In the genomic region with DNA sequence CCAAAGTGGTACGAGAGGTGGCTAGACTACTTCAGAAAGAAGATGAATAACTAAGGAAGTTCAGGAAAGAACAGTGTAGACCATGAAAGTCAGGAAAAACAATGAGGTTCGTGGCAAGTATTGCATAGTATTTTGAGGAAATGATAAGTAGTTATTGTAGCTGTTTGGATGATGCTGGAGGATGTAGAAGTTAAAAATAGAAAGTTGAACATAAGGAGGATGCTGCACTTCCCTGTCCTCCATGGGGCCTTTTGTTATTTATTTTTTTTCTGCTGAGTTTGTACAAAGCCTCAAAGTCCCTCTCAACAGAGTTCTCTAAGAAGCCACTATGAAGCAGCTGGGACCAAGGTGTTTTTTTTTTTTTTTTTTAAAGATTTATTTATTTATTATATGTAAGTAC, we compare ENCODE assay signal across 27 mouse cellular contexts. TPM values are rescaled to one million over a fixed set of nuclear protein-coding genes. Genes with fewer than 3 reads are reported as not detected.
A peak's percentile ranks its signal among the peaks of the same experiment; 100 is the strongest.
DNase-seq lines count a peak whose midpoint lies in the region; ATAC-seq and TF ChIP-seq lines count a peak whose summit lies in the region.
"Had no signal": no experiment of that assay in that cellular context is flagged by ENCODE, and none has a peak within 500 bp of the region (broad histone marks: within the 10 kb centered on the region; RNA-seq: fewer than 3 reads in every experiment).

No protein-coding gene starts in this region.

- 41% methylated on average over 2 of the region's 2 CpGs for WGBS in macrophage (ENCODE audit: missing documents)
- 81% methylated on average over 2 of the region's 2 CpGs for WGBS in midbrain, embryonic 15.5 days

- no peak overlapping the region for H3K4me3 ChIP-seq in bone marrow macrophage, adult 2 months (ENCODE audit: insufficient read depth, low read length)
- H3K4me3 ChIP-seq in macrophage (ENCODE audit: inconsistent target) = no peak overlapping the region
- no peak overlapping the region for H3K4me3 ChIP-seq in midbrain, embryonic 15.5 days
- H3K4me3 ChIP-seq: embryonic facial prominence, embryonic 10.5 days; embryonic facial prominence, embryonic 13.5 days; erythroblast, embryonic 14.5 days; forebrain, embryonic 12.5 days; forebrain, embryonic 15.5 days; heart, embryonic 12.5 days; heart, embryonic 15.5 days; hindbrain, embryonic 15.5 days had no signal

- H3K27ac ChIP-seq in bone marrow macrophage, adult 2 months (ENCODE audit: insufficient read depth, low read depth, low read length) = peak overlapping the region; percentile 74
- 0 out of 2 replicates have a peak overlapping the region, but pooled peaks have one; percentile 3 for H3K27ac ChIP-seq in macrophage
- no peak overlapping the region for H3K27ac ChIP-seq in midbrain, embryonic 15.5 days
- H3K27ac ChIP-seq: embryonic facial prominence, embryonic 10.5 days; embryonic facial prominence, embryonic 13.5 days; forebrain, embryonic 12.5 days; forebrain, embryonic 15.5 days; heart, embryonic 15.5 days; hindbrain, embryonic 15.5 days had no signal

- no peaks in the 10 kb centered on the region for H3K27me3 ChIP-seq in midbrain, embryonic 15.5 days (replicated peaks)
- H3K27me3 ChIP-seq: embryonic facial prominence, embryonic 13.5 days; forebrain, embryonic 12.5 days; forebrain, embryonic 15.5 days; heart, embryonic 12.5 days; heart, embryonic 15.5 days; hindbrain, embryonic 15.5 days had no signal

- peaks cover 33% of the 10 kb centered on the region for H3K4me1 ChIP-seq in bone marrow macrophage, adult 2 months (ENCODE audit: control insufficient read depth, insufficient read depth, low read length)
- H3K4me1 ChIP-seq in midbrain, embryonic 15.5 days = no peaks in the 10 kb centered on the region
- H3K4me1 ChIP-seq: embryonic facial prominence, embryonic 10.5 days; embryonic facial prominence, embryonic 13.5 days; forebrain, embryonic 12.5 days; forebrain, embryonic 15.5 days; heart, embryonic 12.5 days; heart, embryonic 15.5 days; hindbrain, embryonic 15.5 days had no signal

- no peak overlapping the region for H3K9ac ChIP-seq in midbrain, embryonic 15.5 days
- H3K9ac ChIP-seq: embryonic facial prominence, embryonic 13.5 days; forebrain, embryonic 12.5 days; forebrain, embryonic 15.5 days; heart, embryonic 12.5 days; heart, embryonic 15.5 days; hindbrain, embryonic 15.5 days had no signal

- H3K36me3 ChIP-seq in macrophage (ENCODE audit: inconsistent target) = no peaks in the 10 kb centered on the region
- H3K36me3 ChIP-seq in midbrain, embryonic 15.5 days (replicated peaks) = no peaks in the 10 kb centered on the region
- H3K36me3 ChIP-seq: embryonic facial prominence, embryonic 10.5 days; embryonic facial prominence, embryonic 13.5 days; forebrain, embryonic 12.5 days; forebrain, embryonic 15.5 days; heart, embryonic 12.5 days; heart, embryonic 15.5 days; hindbrain, embryonic 15.5 days had no signal

- no peak for TF ChIP-seq CTCF in bone marrow macrophage, adult 2 months (IDR thresholded peaks at IDR 0.05; ENCODE audit: low read depth, low read length)

- peak; percentile 6 for DNase-seq in heart, adult 8-10 months (ENCODE audit: low spot score)
- DNase-seq in heart, adult 11 months = no peak
- no peak for DNase-seq in layer of hippocampus, adult 9-11 months
- DNase-seq in kidney, postnatal 25 days = no peak
- DNase-seq: adrenal gland, adult 8-10 months; adrenal gland, postnatal 36 days; cerebellum, adult 11 months; cerebellum, adult 2 months; cerebellum, adult 9-11 months; cerebellum, postnatal 25 days; embryo, embryonic 11 days; gastrocnemius, postnatal 25 days; heart, postnatal 10 days; heart, postnatal 36 days had no signal

- peak; percentile 43; the same call in 1 of the 2 replicates for ATAC-seq in monocyte, adult 5-6 weeks (replicated peaks; ENCODE audit: insufficient number of reproducible peaks, low FRiP score, low TSS enrichment, poor library complexity, severe bottlenecking)
- no peak for ATAC-seq in midbrain, embryonic 15.5 days (replicated peaks)
- ATAC-seq: activated CD4-positive, CD25-positive, alpha-beta regulatory T cell, adult 4 months; forebrain, embryonic 15.5 days had no signal

- no peaks in the 10 kb centered on the region for H3K79me2 ChIP-seq in macrophage (ENCODE audit: inconsistent target)

- no peak for TF ChIP-seq POLR2A in bone marrow macrophage, adult 2 months (IDR thresholded peaks at IDR 0.05; ENCODE audit: borderline replicate concordance, low read depth, low read length)

- H3K4me2 ChIP-seq in midbrain, embryonic 15.5 days = no peak overlapping the region
- H3K4me2 ChIP-seq: embryonic facial prominence, embryonic 13.5 days; forebrain, embryonic 12.5 days; forebrain, embryonic 15.5 days; heart, embryonic 12.5 days; heart, embryonic 15.5 days; hindbrain, embryonic 15.5 days had no signal

- no peaks in the 10 kb centered on the region for H3K9me3 ChIP-seq in midbrain, embryonic 15.5 days
- H3K9me3 ChIP-seq: embryonic facial prominence, embryonic 10.5 days; embryonic facial prominence, embryonic 13.5 days; forebrain, embryonic 12.5 days; forebrain, embryonic 15.5 days; heart, embryonic 12.5 days; heart, embryonic 15.5 days; hindbrain, embryonic 15.5 days had no signal

RNA-seq across cellular contexts. Expression of gene Slc15a2, which starts 37.0 kb away (rescaled TPM):
- total RNA-seq in heart, adult 8-10 months (2022) = 1 to 10 TPM; 2.1 to 3.9 (median 3.4) TPM
- 12.0 and 15.3 TPM in 2 replicates for polyA plus RNA-seq in bone marrow macrophage, adult 2 months (2012; ENCODE audit: insufficient read depth, insufficient read length, missing spikeins)
- total RNA-seq in macrophage (2018; cell fraction: chromatin; rRNA removed) = 10 to 100 TPM in 8 of 26 experiments, 1 to 10 TPM in 13, under 1 TPM in 4, not detected in 1; 0.32 to 46.0 (median 4.4) TPM
- total RNA-seq in macrophage (2018; cell fraction: cytosol; rRNA removed) = 1 to 10 TPM in 1 of 26 experiments, under 1 TPM in 22, not detected in 3; 0.03 to 1.0 (median 0.20) TPM
- 10 to 100 TPM in 9 of 26 experiments, 1 to 10 TPM in 11, under 1 TPM in 6; 0.37 to 37.8 (median 2.8) TPM for total RNA-seq in macrophage (2018; cell fraction: nucleus; rRNA removed)
- polyA plus RNA-seq in macrophage (2018) = 0.33 to 1.3 TPM (median 1.3 TPM) in 3 replicates
- 44.5 to 91.5 TPM (median 53.5 TPM) in 3 replicates for total RNA-seq in monocyte, adult 5-6 weeks (2017)
- 10.5 and 12.4 TPM in 2 replicates for polyA plus RNA-seq in midbrain, embryonic 15.5 days (2015; fragmentation: Nextera tagmentation; extraction: Ambion mirVana)
- polyA plus RNA-seq: erythroblast, embryonic 14.5 days had no signal

RNA-seq across cellular contexts. Expression of gene Ildr1, which starts 54.0 kb away (rescaled TPM):
- not detected for total RNA-seq in heart, adult 8-10 months (2022)
- polyA plus RNA-seq in bone marrow macrophage, adult 2 months (2012; ENCODE audit: insufficient read depth, insufficient read length, missing spikeins) = not detected in 2 replicates
- total RNA-seq in macrophage (2018; cell fraction: chromatin; rRNA removed) = under 1 TPM in 6 of 26 experiments, not detected in 20; 0.27 to 0.67 (median 0.47) TPM
- total RNA-seq in macrophage (2018; cell fraction: cytosol; rRNA removed) = under 1 TPM in 10 of 26 experiments, not detected in 16; 0.04 to 0.38 (median 0.10) TPM
- total RNA-seq in macrophage (2018; cell fraction: nucleus; rRNA removed) = 1 to 10 TPM in 2 of 26 experiments, under 1 TPM in 8, not detected in 16; 0.25 to 2.7 (median 0.48) TPM
- not detected in 3 replicates for polyA plus RNA-seq in macrophage (2018)
- total RNA-seq in monocyte, adult 5-6 weeks (2017) = 2.0 to 2.3 TPM in 2 of 3 replicates, not detected in the other
- 0.52 and 0.61 TPM in 2 replicates for polyA plus RNA-seq in midbrain, embryonic 15.5 days (2015; fragmentation: Nextera tagmentation; extraction: Ambion mirVana)
- total RNA-seq: adrenal gland, adult 8-10 months; adrenal gland, postnatal 36 days; heart, postnatal 10 days; heart, postnatal 36 days had no signal
- polyA plus RNA-seq: erythroblast, embryonic 14.5 days; heart, embryonic 12.5 days had no signal
